Mouse (Mus musculus): ENCODE results near the gene Trpm8. TPM values are rescaled to one million over a fixed set of nuclear protein-coding genes. Genes with fewer than 3 reads are reported as not detected.
A peak's percentile ranks its signal among the peaks of the same experiment; 100 is the strongest.

The Trpm8 gene
- polyA plus RNA-seq, 1 experiment from 2014 or later = not detected

DNA sequence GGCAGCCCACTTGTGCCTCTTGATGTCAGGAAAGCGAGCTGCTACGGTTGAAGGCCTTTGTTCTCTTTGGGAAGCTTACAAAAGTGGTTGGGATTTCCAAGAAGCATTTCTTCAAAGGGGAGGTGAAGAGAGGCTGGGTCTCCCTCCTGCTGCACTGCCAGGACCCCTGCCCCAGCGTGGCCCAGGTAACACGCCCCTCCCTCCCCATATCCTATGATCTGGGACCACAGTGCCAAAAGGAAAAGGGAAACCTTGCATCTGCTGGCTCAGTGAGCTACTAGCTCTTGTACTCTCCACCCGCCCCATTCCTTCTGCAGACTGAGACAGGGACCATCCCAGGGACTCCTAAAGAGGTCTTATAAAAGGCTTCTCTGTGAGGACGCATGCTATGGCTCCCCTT, 19.8 kb upstream of the Trpm8 start:
- ATAC-seq = no peak
- Histone ChIP-seq H3K9ac (ENCODE audit: low read depth, low read length) (no peak overlapping the region), H3K4me3 (ENCODE audit: low read depth, low read length) (no peak overlapping the region), H3K9me3 (ENCODE audit: control insufficient read depth) (0 out of 2 replicates have a peak, but pooled peaks cover 3% of the 10 kb centered on the region), H3K4me2 (replicated peaks; ENCODE audit: low read depth) (no peak overlapping the region), H3K27ac (ENCODE audit: low read depth, low read length) (no peak overlapping the region), H3K36me3 (ENCODE audit: control insufficient read depth, insufficient read depth) (peaks cover 34% of the 10 kb centered on the region), H3K27me3 (replicated peaks; ENCODE audit: control insufficient read depth, insufficient read depth, low read length) (no peaks in the 10 kb centered on the region), H3K4me1 (replicated peaks; ENCODE audit: control insufficient read depth, insufficient read depth, low read length) (peaks cover 8% of the 10 kb centered on the region)
- no peak for TF ChIP-seq CTCF (IDR thresholded peaks at IDR 0.05; ENCODE audit: low read depth)
- 83% methylated on average over 6 of the region's 6 CpGs for WGBS

DNA sequence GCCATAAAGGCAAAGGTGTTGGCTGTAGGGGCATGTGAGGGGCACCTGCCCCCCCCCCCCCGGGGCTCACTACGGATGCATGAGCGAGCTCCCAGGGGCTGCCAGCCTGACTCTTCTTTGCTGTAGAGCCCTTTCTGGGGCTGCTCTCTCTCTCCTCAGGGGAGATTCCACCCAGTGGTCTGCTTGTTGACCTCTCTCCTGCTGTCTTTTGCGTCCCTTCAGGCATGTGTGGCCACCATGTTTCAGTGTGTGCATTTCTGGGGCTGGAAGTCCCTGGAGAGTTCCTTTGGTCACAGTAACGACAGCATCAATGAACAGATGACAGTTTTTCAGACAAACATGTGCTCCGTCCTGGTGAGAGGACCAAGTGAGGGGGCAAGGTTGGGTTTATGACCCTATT, 19.1 kb upstream of the Trpm8 start:
- no peak overlapping the region for H3K9ac ChIP-seq (ENCODE audit: low read depth, low read length)
- no peak overlapping the region for H3K4me2 ChIP-seq (replicated peaks; ENCODE audit: low read depth)
- H3K36me3 ChIP-seq (ENCODE audit: control insufficient read depth, insufficient read depth) = peaks cover 41% of the 10 kb centered on the region
- H3K27me3 ChIP-seq (replicated peaks; ENCODE audit: control insufficient read depth, insufficient read depth, low read length) = no peaks in the 10 kb centered on the region
- whole genome bisulfite sequencing = 72% methylated on average over 6 of the region's 6 CpGs
- H3K27ac ChIP-seq (ENCODE audit: low read depth, low read length) = no peak overlapping the region
- no peak for TF ChIP-seq CTCF (IDR thresholded peaks at IDR 0.05; ENCODE audit: low read depth)
- no peaks in the 10 kb centered on the region for H3K9me3 ChIP-seq (ENCODE audit: control insufficient read depth)
- no peak overlapping the region for H3K4me3 ChIP-seq (ENCODE audit: low read depth, low read length)
- no peak for ATAC-seq
- peaks cover 8% of the 10 kb centered on the region for H3K4me1 ChIP-seq (replicated peaks; ENCODE audit: control insufficient read depth, insufficient read depth, low read length)

GRCm38 (mm10) chr1:88258881-88259642, 18.4 kb upstream of the Trpm8 start:
- Histone ChIP-seq H3K4me2 (replicated peaks; ENCODE audit: low read depth) (no peak overlapping the region), H3K27ac (ENCODE audit: low read depth, low read length) (no peak overlapping the region), H3K4me3 (ENCODE audit: low read depth, low read length) (no peak overlapping the region), H3K27me3 (replicated peaks; ENCODE audit: control insufficient read depth, insufficient read depth, low read length) (no peaks in the 10 kb centered on the region), H3K4me1 (replicated peaks; ENCODE audit: control insufficient read depth, insufficient read depth, low read length) (peaks cover 8% of the 10 kb centered on the region), H3K9me3 (ENCODE audit: control insufficient read depth) (no peaks in the 10 kb centered on the region), H3K9ac (ENCODE audit: low read depth, low read length) (no peak overlapping the region), H3K36me3 (ENCODE audit: control insufficient read depth, insufficient read depth) (peaks cover 48% of the 10 kb centered on the region)
- no peak for TF ChIP-seq CTCF (IDR thresholded peaks at IDR 0.05; ENCODE audit: low read depth)
- 75% methylated on average over 8 of the region's 8 CpGs for WGBS
- no peak for ATAC-seq

DNA sequence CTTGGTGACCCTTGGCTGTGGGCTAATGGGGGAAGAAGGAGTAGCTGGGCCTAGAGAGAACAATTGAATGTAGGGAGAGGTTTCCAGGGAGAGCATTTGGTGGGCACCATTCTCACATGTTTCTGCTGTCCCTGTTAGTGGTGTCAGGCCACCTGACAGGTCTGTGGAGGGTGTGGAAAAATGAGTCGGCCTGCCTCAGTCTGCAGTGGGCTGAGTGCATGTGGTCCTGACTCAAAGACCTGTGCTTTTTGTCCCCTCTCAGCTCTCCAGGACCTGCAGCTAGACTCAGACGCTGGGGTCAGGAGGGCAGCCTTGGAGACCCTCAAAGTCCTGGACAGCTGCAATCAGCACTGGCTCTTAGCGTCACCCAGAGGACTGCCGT, 17.8 kb upstream of the Trpm8 start:
- Histone ChIP-seq H3K27me3 (replicated peaks; ENCODE audit: control insufficient read depth, insufficient read depth, low read length) (no peaks in the 10 kb centered on the region), H3K9me3 (ENCODE audit: control insufficient read depth) (no peaks in the 10 kb centered on the region), H3K27ac (ENCODE audit: low read depth, low read length) (no peak overlapping the region), H3K4me2 (replicated peaks; ENCODE audit: low read depth) (no peak overlapping the region), H3K36me3 (ENCODE audit: control insufficient read depth, insufficient read depth) (peaks cover 54% of the 10 kb centered on the region), H3K9ac (ENCODE audit: low read depth, low read length) (no peak overlapping the region), H3K4me1 (replicated peaks; ENCODE audit: control insufficient read depth, insufficient read depth, low read length) (peaks cover 8% of the 10 kb centered on the region), H3K4me3 (ENCODE audit: low read depth, low read length) (no peak overlapping the region)
- no peak for TF ChIP-seq CTCF (IDR thresholded peaks at IDR 0.05; ENCODE audit: low read depth)
- peak; percentile 1; the same call in 1 of the 2 replicates for ATAC-seq
- WGBS = 74% methylated on average over 4 of the region's 4 CpGs

- peak; percentile 46 for ATAC-seq
- Histone ChIP-seq H3K9me3 (ENCODE audit: control insufficient read depth) (no peaks in the 10 kb centered on the region), H3K4me3 (ENCODE audit: low read depth, low read length) (no peak overlapping the region), H3K9ac (ENCODE audit: low read depth, low read length) (no peak overlapping the region), H3K27ac (ENCODE audit: low read depth, low read length) (no peak overlapping the region), H3K27me3 (replicated peaks; ENCODE audit: control insufficient read depth, insufficient read depth, low read length) (no peaks in the 10 kb centered on the region), H3K4me2 (replicated peaks; ENCODE audit: low read depth) (no peak overlapping the region), H3K4me1 (replicated peaks; ENCODE audit: control insufficient read depth, insufficient read depth, low read length) (peaks cover 8% of the 10 kb centered on the region), H3K36me3 (ENCODE audit: control insufficient read depth, insufficient read depth) (peaks cover 59% of the 10 kb centered on the region)
- TF ChIP-seq CTCF (IDR thresholded peaks at IDR 0.05; ENCODE audit: low read depth) = no peak
- WGBS = 68% methylated on average over 6 of the region's 6 CpGs
Measured at GRCm38 (mm10) chr1:88260114-88260513, 17.3 kb upstream of the Trpm8 start.

GRCm38 (mm10) chr1:88260604-88261377, 16.7 kb upstream of the Trpm8 start:
- no peak for ATAC-seq
- Histone ChIP-seq H3K9ac (ENCODE audit: low read depth, low read length) (no peak overlapping the region), H3K9me3 (ENCODE audit: control insufficient read depth) (no peaks in the 10 kb centered on the region), H3K4me2 (replicated peaks; ENCODE audit: low read depth) (no peak overlapping the region), H3K4me1 (replicated peaks; ENCODE audit: control insufficient read depth, insufficient read depth, low read length) (peaks cover 8% of the 10 kb centered on the region), H3K36me3 (ENCODE audit: control insufficient read depth, insufficient read depth) (peaks cover 66% of the 10 kb centered on the region), H3K4me3 (ENCODE audit: low read depth, low read length) (no peak overlapping the region), H3K27me3 (replicated peaks; ENCODE audit: control insufficient read depth, insufficient read depth, low read length) (no peaks in the 10 kb centered on the region), H3K27ac (ENCODE audit: low read depth, low read length) (no peak overlapping the region)
- no peak for TF ChIP-seq CTCF (IDR thresholded peaks at IDR 0.05; ENCODE audit: low read depth)
- 82% methylated on average over 10 of the region's 10 CpGs for WGBS
